Mouse (Mus musculus) liver, adult (tissue): ENCODE measurements at regions not wholly inside any gene's neighbourhood (a gene's known extent, or its start where the extent isn't known, plus 50 kb on each side); places are given as distances from the start of the nearest gene placed in this dataset.

ENCODE experiments used
- GATA4 ChIP-seq: IDR thresholded peaks from 2 replicates; pipeline ENCODE4 v1.6.1; 2014; ENCODE audit warnings: mild to moderate bottlenecking, low read length; ENCODE audit not compliant: insufficient replicate concordance

- no peak for TF ChIP-seq GATA4
Observed at GRCm38 (mm10) chr17:15180223-15180860, 139.0 kb upstream of the Gm3448 start.

GRCm38 (mm10) chr17:15179411-15179951 is 138.1 kb upstream of the Gm3448 start:
- TF ChIP-seq GATA4 = no peak

- TF ChIP-seq GATA4 = no peak
Observed at GRCm38 (mm10) chr17:15177390-15177789, 136.1 kb upstream of the Gm3448 start.

- no peak for TF ChIP-seq GATA4
Observed at GRCm38 (mm10) chr17:15174354-15174953, 133.1 kb upstream of the Gm3448 start.

- TF ChIP-seq GATA4 = no peak
Observed at GRCm38 (mm10) chr17:15167927-15168326, 126.6 kb upstream of the Gm3448 start.

GRCm38 (mm10) chr17:15157693-15158333 is 116.5 kb upstream of the Gm3448 start:
- no peak for TF ChIP-seq GATA4

GRCm38 (mm10) chr17:15152996-15153735 is 111.8 kb upstream of the Gm3448 start:
- no peak for TF ChIP-seq GATA4

- no peak for TF ChIP-seq GATA4
Observed at GRCm38 (mm10) chr17:15152477-15152876, 111.1 kb upstream of the Gm3448 start.

GRCm38 (mm10) chr17:15151695-15152094 is 110.4 kb upstream of the Gm3448 start:
- TF ChIP-seq GATA4 = no peak

GRCm38 (mm10) chr17:15146607-15147006 is 105.3 kb upstream of the Gm3448 start:
- TF ChIP-seq GATA4 = peak; percentile 71; the same call in 1 of the 2 replicates

- no peak for TF ChIP-seq GATA4
Observed at GRCm38 (mm10) chr17:15145191-15145968, 104.0 kb upstream of the Gm3448 start.

- no peak for TF ChIP-seq GATA4
Observed at GRCm38 (mm10) chr17:15140391-15140790, 99.1 kb upstream of the Gm3448 start.
